Mouse (Mus musculus): ENCODE data around the gene Srek1.

Gene Srek1

GRCm38 (mm10) chr13:103774119-103774757, at the start of gene Srek1:
Srek1 (minus strand) TSS chr13:103774608.
- DNase-seq (ENCODE audit: low spot score) = peak; percentile 85

DNA sequence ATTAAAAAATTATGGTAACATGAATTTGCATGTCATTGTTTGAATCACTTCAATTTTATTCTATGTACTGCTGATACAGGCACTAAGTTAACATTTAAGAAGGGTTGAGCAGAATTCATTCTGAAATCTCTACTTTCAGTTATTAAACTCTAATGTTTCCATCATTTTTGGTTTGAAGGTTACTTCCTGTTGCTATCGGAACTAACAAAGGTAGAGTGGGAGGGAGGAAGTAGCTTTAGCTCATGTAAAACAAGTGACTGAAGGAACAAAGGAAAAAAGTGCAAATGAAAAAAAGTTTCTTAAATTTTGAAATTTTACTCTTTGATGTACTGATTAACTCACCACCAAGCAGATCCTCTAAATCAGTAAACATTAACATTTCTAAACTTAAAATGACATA, 47.9 kb upstream of the Srek1 start:
- no peak for DNase-seq (ENCODE audit: low spot score)

DNA sequence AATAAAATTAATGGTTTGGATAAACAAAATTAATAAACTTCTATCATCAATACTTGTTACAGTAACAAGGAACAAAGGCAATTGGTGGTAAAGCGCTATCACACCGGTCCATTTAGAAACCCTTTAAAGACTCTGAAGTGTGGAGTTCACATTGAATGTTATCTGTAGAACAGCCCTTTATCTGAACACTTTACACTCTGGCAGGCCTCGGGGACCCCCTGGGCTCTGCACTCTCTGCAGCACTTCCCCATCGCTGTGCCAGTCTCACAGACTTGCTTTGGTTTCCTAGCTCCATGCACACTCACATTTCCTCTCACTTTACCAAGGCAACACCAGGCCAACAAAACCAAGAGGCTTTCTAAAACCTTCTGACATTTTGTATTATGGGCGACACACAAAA, 45.0 kb upstream of the Srek1 start:
- no peak for DNase-seq (ENCODE audit: low spot score)

DNA sequence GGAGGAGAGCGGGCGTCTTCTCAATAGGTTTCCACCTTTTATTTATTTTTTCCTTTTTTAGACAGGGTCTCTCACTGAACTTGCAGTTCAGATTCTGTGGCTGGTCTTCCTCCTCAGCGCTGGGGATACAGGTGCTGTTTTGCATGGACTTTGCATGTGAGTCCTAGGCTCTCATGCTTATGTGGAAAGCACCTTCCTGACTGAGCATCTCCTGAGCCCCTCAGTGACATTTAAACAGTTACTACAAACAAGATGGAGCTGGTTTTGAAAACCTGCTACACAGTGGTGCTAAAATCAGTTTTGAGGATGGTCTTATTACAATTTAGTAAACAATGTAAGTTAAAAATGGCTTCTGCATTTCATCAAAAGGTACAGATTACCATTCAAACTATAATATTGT, 43.5 kb upstream of the Srek1 start:
- DNase-seq (ENCODE audit: low spot score) = no peak

DNA sequence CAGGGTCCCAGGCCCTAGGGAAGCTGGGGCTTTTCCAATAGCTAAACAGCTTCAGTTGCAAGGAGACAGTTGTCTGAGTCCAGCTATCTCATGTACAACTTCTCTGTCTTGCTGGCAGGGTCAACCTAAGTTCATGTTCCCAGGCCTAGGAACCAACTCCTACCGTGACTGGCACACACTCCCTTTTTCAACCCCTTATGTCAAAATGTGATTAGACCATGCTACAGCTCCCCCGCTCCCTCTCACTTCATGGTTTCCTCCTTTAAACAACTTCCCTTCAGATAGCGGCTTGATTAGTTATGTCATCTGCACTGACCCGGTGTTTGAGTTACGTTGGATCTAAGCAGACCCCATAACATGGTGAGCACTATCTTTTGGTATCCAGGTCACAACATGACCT, 33.1 kb upstream of the Srek1 start:
- peak; percentile 12 for DNase-seq (ENCODE audit: low spot score)

- no peak for DNase-seq (ENCODE audit: low spot score)
Measured at GRCm38 (mm10) chr13:103806210-103806851, 31.9 kb upstream of the Srek1 start.

DNA sequence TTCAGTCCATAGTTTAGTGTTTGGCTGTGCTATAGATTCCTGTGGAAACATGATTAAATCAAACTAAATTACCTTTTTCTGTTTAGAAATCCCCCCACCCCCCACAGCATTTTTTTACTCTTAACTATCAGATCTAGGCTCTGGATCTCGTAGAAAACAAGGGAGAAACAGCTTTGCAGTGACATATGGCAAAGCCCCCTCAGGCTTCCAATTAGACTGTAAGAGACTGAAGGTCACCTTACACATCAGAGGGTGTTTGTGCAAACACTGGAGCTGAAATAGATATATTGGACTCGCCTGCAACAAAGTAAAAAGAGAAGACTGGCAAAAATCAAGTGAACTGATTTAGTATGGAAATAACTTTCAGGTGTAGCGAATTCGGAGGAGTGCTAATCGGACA, 29.3 kb upstream of the Srek1 start:
- DNase-seq (ENCODE audit: low spot score) = no peak

DNA sequence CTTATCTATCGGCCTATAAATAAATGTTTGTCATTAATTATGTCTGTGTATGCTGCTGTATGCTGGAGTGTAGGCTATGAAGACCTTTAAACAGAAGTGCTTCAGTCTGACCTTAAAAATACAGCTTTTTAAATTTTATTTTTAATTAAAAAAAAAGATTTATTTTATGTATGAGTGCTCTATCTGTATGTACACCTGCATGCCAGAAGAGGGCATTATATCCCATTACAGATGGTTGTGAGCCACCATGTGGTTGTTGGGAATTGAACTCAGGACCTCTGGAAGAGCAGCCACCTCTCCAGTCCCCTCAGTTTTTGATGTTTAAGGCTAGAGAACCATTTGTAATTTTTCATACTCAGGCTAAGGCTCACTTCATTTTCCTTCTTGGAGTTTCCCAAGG, 26.6 kb upstream of the Srek1 start:
- DNase-seq (ENCODE audit: low spot score) = no peak

GRCm38 (mm10) chr13:103794688-103795543, 20.5 kb upstream of the Srek1 start:
- DNase-seq (ENCODE audit: low spot score) = no peak

- DNase-seq (ENCODE audit: low spot score) = peak; percentile 56
Measured at GRCm38 (mm10) chr13:103779922-103780585, 5.6 kb upstream of the Srek1 start.

- no peak for DNase-seq (ENCODE audit: low spot score)
Measured at GRCm38 (mm10) chr13:103777126-103777525, 2.7 kb upstream of the Srek1 start.

DNA sequence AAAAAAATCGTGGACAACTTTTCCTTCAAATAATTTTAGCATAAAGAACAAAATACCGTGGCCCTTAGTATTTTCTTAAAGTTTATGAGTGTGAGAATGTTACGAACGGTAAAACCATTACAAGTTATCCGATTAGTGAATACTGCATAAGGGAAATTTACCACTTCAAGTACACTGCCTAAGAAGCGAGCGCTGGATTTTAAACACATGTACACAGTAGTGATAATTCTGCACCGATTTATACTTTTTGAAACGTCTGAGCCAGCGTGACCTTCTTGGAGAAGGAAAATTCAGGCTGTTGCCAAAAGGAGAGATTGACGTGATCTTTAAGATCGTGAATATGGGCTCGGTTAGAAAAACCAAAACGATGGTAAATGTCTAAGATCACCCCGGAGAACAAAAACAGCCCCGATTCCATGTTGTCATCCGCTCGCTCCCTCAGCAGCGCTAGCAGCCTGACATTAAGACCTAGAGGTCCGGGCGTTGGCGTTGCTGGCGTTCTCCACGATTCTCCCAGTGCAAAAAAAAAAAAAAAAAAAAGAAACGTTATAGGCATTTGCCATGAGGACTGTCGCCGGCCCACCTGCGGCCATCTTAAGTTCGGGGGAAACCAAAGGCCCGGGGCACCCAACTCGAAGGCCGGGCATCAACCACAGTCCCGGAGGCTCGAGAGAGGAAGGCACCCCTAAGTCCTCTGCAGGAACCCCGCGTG, 845 bp downstream of the Srek1 start:
- peak; percentile 82 for DNase-seq (ENCODE audit: low spot score)

DNA sequence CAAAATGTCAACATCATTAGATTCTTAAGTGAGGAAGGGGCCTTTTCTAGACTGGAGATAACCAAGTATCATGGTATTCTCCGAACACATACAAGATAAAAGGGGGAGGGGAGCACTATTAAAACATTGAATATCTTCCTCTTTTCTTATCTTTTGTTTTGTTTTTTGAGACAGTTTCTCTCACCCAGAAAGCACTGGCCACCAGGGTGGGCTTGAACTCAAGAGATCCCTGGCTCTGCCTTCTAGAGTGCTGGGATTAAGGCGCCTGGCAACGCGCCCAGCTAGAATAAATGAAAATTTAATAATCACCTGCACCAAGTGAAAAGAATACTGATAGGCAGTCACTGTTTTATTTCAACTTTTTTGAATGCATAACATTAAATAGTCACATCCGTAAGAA, 1.5 kb downstream of the Srek1 start:
- peak; percentile 27 for DNase-seq (ENCODE audit: low spot score)

DNA sequence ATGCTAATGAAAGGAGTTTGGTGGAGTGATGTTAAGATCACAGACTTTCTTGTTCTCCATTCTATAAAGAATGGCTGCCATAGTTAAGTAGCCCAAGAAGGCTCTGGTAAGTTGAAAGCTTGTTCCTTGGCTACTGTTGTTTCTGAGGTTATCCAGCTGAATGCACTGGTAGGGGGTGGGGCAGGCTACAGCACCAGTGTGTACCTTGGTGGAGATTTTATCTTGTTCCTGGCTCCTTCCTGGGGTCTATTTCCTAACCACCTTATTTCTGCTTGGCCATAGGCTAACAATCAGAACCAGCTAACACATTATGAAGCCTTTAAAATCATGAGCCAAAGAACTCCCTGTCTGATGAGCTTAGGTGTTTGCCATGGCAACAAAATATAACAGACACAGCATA, 3.6 kb downstream of the Srek1 start:
- no peak for DNase-seq (ENCODE audit: low spot score)

DNA sequence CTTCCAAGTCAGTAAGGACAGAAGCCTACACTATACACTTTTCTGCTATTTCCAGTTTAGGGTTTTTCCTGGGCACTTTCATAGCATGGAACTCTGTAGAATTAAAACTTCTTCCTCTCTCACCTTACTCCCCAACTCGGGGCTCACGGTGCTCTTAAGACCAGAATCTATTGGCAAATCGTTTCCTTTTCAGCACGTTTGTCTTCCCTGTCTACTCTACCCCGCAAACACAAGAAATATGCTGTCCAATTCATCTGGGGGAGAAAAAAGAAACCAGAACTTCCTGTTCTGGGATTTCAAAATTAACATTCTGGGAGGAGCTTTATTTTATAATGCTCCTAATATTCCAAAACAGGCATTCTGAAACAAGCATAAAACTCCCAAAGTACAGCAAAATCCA, 6.5 kb downstream of the Srek1 start:
- no peak for DNase-seq (ENCODE audit: low spot score)

DNA sequence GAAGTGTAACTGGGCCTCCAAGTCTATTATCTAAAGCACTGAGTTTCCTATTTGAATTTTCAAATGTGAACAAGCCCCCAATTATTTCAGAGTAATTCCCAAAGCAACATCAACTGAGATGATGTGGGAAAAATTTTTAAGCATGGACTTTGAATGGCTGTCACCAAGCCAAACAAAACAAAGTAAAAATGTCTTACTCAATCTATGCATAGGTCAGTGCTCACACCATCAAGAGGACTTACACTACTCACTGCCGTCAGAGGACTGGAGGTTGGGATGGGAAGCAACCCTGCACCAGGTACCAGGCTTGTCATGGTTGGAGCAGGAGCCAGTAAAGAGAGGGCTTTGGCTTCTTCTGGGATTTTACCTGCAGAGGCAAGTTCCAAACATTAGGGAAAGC, 10.8 kb downstream of the Srek1 start:
- peak; percentile 35 for DNase-seq (ENCODE audit: low spot score)

DNA sequence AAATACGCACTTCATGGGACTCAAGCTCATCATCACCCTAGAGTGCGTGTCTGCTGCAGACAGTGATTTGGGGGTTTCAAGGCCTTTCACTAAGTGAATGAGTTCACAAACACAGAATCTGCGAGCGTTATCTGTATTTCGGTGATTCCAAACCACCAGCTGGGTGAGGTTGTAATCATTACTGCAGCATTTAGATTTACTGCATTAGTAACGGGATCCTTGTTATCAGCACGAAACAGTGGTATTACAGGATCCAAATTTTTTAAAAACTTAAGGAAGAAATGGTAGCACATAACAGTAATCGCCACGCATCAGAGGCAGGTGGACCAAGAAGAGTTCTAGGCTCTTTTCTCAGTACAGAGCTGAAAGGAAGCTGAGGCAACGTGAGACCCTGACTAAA, 12.4 kb downstream of the Srek1 start:
- no peak for DNase-seq (ENCODE audit: low spot score)

GRCm38 (mm10) chr13:103751421-103751820, 23.0 kb downstream of the Srek1 start:
- DNase-seq (ENCODE audit: low spot score) = peak; percentile 56

DNA sequence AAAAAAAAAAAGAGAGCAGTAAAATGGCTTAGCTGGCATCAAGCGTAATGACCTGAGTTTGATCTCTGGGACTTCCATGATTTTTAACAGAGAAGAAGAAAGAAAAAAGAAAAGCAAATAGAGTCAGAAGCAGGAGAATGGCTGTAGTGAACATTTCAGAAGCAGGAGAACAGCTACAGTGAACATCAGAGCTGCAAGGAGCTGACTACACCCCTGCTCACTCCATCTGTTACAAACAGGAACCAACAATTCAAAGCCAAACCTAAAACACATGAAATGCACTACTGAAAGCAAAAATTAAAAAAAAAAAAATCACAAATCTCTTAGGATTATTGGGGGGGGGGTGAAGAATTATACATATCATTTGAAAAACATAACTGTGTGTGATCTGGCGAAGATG, 28.7 kb downstream of the Srek1 start:
- no peak for DNase-seq (ENCODE audit: low spot score)

DNA sequence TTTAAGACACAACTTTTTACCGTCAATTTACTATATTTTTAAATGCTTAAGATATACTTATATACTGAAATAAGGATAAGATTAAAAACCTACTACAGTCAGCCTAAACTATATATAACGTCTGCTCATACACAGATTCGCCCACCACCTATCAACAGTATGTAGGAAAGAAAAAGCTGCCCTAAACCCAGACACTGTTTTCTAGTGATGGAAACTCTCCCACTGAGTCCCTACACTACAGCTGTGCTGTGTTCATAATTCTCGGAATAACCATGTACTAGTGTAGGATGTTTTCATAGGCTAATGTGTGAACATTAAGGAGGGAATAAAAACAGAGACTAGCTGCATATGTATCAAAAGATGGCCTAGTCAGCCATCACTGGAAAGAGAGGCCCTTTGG, 29.2 kb downstream of the Srek1 start:
- no peak for DNase-seq (ENCODE audit: low spot score)

- DNase-seq (ENCODE audit: low spot score) = no peak
Measured at GRCm38 (mm10) chr13:103735330-103736007, 38.9 kb downstream of the Srek1 start.

Measured in adipocyte (in vitro differentiated cells).